Mouse (Mus musculus): ENCODE measurements around the gene Ndufaf5. TPM values are rescaled to one million over a fixed set of nuclear protein-coding genes. Genes with fewer than 3 reads are reported as not detected.
"Not testable (repeated sequence)": the region's sequence is repeated elsewhere in the genome, so short reads cannot be mapped to it uniquely, and the experiment has no call there.

Ndufaf5 gene
- 11.4 and 12.4 TPM in 2 replicates for polyA plus RNA-seq (2015; fragmentation: Nextera tagmentation; extraction: Ambion mirVana)

- H3K4me1 ChIP-seq (replicated peaks) = peaks cover 36% of the 10 kb centered on the region
- WGBS (ENCODE audit: insufficient replicate concordance) = under 1% methylated on average over 43 of the region's 43 CpGs
- H3K9ac ChIP-seq = peak within 1 kb of the TSS; percentile 80
- peak; percentile 99 for ATAC-seq (ENCODE audit: low read depth)
- H3K27me3 ChIP-seq = no peaks in the 10 kb centered on the region
- peak within 1 kb of the TSS; percentile 73 for H3K4me3 ChIP-seq (replicated peaks)
- H3K36me3 ChIP-seq = peaks cover 13% of the 10 kb centered on the region
- peak within 1 kb of the TSS; percentile 82 for H3K27ac ChIP-seq
- H3K9me3 ChIP-seq (replicated peaks) = no peaks in the 10 kb centered on the region
- DNase-seq = peak; percentile 90
- H3K4me2 ChIP-seq = peak within 1 kb of the TSS; percentile 90
Observed at GRCm38 (mm10) chr2:140170127-140170802, at the start of gene Ndufaf5, which contains the start of gene Esf1. TSS of gene Ndufaf5 (plus strand) at chr2:140170649. TSS of gene Esf1 (minus strand) at chr2:140170564.

- Histone ChIP-seq H3K4me1 (replicated peaks) (no peaks in the 10 kb centered on the region), H3K4me2 (no peak overlapping the region), H3K9me3 (replicated peaks) (no peaks in the 10 kb centered on the region), H3K4me3 (replicated peaks) (no peak overlapping the region), H3K9ac (no peak overlapping the region), H3K27me3 (no peaks in the 10 kb centered on the region), H3K27ac (no peak overlapping the region), H3K36me3 (peaks cover 73% of the 10 kb centered on the region)
- DNase-seq (no peak), ATAC-seq (ENCODE audit: low read depth) (no peak)
- WGBS (ENCODE audit: insufficient replicate concordance) = 73% methylated on average over 2 of the region's 2 CpGs
Observed at GRCm38 (mm10) chr2:140125516-140125915, 44.9 kb upstream of the Ndufaf5 start.

DNA sequence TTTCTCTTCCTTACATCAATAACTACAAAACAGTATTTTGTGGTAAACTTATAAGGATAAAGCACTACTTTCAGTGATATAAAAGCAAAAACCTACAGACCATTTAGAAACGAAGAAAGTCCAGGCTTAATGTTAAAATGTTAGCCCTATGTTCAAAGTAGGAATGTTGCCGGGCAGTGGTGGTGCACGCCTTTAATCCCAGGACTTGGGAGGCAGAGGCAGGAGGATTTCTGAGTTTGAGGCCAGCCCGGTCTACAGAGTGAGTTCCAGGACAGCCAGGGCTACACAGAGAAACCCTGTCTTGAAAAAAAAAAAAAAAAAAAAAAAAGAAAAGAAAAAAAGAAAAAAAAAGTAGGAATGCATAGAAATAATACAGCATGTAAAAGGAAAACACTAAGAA is 18.7 kb upstream of the Ndufaf5 start, which contains the start of gene Gm17374:
TSS of gene Gm17374 (plus strand) at position 301 of the 400 bp plus-strand sequence.
- 83% methylated on average over 4 of the region's 4 CpGs for WGBS (ENCODE audit: insufficient replicate concordance)
- not testable (repeated sequence) for H3K27ac ChIP-seq; H3K27me3 ChIP-seq; H3K4me3 ChIP-seq (replicated peaks); H3K4me1 ChIP-seq (replicated peaks); ATAC-seq (ENCODE audit: low read depth); H3K9me3 ChIP-seq (replicated peaks); H3K4me2 ChIP-seq; H3K9ac ChIP-seq; DNase-seq
- peaks cover 43% of the 10 kb centered on the region for H3K36me3 ChIP-seq

DNA sequence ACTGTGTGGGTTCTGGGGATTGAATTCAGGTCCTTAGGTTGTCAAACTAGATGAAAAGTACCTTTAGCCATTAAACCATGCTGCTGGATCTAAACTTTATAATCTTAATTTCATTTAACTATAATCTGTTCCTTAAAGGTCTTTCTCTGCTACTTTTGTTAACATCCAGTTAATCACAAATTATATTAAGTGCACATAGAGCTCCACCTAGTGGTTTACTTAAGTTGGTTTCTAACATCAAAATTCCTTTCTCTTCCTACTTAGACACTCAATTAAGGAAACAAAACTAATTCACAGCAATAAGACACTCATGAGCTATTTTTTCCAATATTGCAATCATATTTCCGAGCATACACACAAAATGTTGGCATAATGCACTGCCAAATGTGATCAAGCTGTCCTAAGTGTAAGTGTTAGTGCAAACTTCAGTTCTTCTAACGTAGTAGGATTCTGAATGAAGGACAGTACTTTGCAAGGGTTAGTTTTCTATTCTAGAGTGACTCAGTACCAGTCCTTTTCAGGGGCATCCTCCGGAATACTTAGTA is 11.2 kb upstream of the Ndufaf5 start:
- Histone ChIP-seq H3K27me3 (no peaks in the 10 kb centered on the region), H3K36me3 (peaks cover 43% of the 10 kb centered on the region), H3K27ac (no peak overlapping the region), H3K4me2 (no peak overlapping the region), H3K9ac (no peak overlapping the region), H3K9me3 (replicated peaks) (no peaks in the 10 kb centered on the region), H3K4me3 (replicated peaks) (no peak overlapping the region), H3K4me1 (replicated peaks) (peaks cover 13% of the 10 kb centered on the region)
- DNase-seq (no peak), ATAC-seq (ENCODE audit: low read depth) (no peak)
- 74% methylated on average over 3 of the region's 3 CpGs for WGBS (ENCODE audit: insufficient replicate concordance)

- H3K27ac ChIP-seq = peak overlapping the region; percentile 56
- H3K4me1 ChIP-seq (replicated peaks) = peaks cover 33% of the 10 kb centered on the region
- H3K4me3 ChIP-seq (replicated peaks) = no peak overlapping the region
- DNase-seq (peak; percentile 40), ATAC-seq (ENCODE audit: low read depth) (peak; percentile 99)
- peak overlapping the region; percentile 27; the same call in 1 of the 2 replicates for H3K9ac ChIP-seq
- 52% methylated on average over 5 of the region's 5 CpGs for WGBS (ENCODE audit: insufficient replicate concordance)
- H3K9me3 ChIP-seq (replicated peaks) = no peaks in the 10 kb centered on the region
- H3K27me3 ChIP-seq = no peaks in the 10 kb centered on the region
- H3K36me3 ChIP-seq = peaks cover 35% of the 10 kb centered on the region
- H3K4me2 ChIP-seq = peak overlapping the region; percentile 35
Observed at GRCm38 (mm10) chr2:140163351-140163854, 7.0 kb upstream of the Ndufaf5 start.

DNA sequence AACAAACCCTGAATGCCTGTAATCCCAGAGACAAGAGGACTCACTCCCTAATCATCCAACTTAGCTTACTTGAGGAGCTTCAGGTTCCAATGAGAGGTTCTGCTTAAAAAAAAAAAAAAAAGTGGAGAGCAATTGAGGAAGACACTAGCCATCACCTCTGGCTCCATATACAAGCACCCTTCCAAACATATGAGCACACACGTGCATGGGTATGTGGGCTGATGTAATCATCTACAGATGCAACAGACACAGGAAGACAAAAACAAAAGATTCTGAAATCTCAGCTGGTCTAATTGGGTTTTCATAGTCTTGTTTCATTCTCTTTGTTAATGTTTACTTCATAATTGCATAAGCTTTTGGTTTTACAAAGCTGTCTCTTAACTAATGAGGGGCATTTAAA is 1.4 kb upstream of the Ndufaf5 start:
- DNase-seq = no peak
- no peak for ATAC-seq (ENCODE audit: low read depth)
- no peak overlapping the region for H3K27ac ChIP-seq
- 0 out of 2 replicates have a peak overlapping the region, but pooled peaks have one; percentile 18 for H3K9ac ChIP-seq
- H3K36me3 ChIP-seq = peaks cover 19% of the 10 kb centered on the region
- H3K4me2 ChIP-seq = peak overlapping the region; percentile 90
- no peaks in the 10 kb centered on the region for H3K9me3 ChIP-seq (replicated peaks)
- peak overlapping the region; percentile 73 for H3K4me3 ChIP-seq (replicated peaks)
- H3K4me1 ChIP-seq (replicated peaks) = peaks cover 44% of the 10 kb centered on the region
- no peaks in the 10 kb centered on the region for H3K27me3 ChIP-seq
- WGBS (ENCODE audit: insufficient replicate concordance) = 48% methylated on average over 1 of the region's 1 CpGs

DNA sequence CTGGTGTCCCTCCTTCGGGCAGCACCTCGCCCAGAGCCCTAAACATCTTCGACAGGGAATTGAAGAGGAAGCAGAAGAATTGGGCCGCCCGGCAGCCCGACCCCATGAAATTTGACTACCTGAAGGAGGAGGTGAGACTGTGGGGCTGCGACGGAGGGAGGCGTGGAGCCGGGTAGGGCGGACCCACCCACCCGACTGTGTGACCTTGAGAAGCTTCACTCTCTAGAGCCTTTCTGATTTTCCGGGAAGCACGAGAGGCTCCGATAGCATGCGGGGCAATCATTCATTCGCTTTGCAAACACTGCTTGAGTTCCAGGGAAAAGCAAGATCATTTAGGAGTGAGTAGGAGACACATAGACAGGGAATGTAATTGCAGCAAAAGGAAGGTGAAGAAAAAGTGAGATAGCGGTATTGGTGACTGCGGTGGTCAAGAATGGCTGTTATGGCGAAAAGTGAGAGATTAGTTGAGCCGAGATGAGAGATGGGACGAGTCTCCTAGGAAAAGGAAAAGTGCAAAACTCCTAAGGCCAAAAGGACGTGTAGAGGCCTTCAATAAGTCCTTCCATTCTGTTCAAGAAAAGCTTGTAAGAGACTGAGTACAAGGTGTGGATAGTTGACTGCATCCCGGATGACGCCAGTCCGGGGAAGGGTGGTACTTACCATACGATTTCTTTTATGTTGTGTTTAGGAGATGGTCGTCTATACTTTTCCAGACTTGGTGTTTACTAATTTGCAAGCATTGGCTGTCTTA is 529 bp downstream of the Ndufaf5 start:
- DNase-seq (no peak), ATAC-seq (ENCODE audit: low read depth) (peak; percentile 83)
- Histone ChIP-seq H3K4me2 (peak overlapping the region; percentile 90), H3K36me3 (peaks cover 12% of the 10 kb centered on the region), H3K4me1 (replicated peaks) (peaks cover 35% of the 10 kb centered on the region), H3K27ac (peak overlapping the region; percentile 82), H3K9me3 (replicated peaks) (no peaks in the 10 kb centered on the region), H3K4me3 (replicated peaks) (peak overlapping the region; percentile 73), H3K27me3 (no peaks in the 10 kb centered on the region), H3K9ac (peak overlapping the region; percentile 80)
- WGBS (ENCODE audit: insufficient replicate concordance) = 3% methylated on average over 28 of the region's 28 CpGs

- not testable (repeated sequence) for ATAC-seq (ENCODE audit: low read depth); DNase-seq; H3K27me3 ChIP-seq; H3K9me3 ChIP-seq (replicated peaks); H3K4me3 ChIP-seq (replicated peaks); H3K9ac ChIP-seq; H3K4me2 ChIP-seq; H3K27ac ChIP-seq; H3K4me1 ChIP-seq (replicated peaks)
- H3K36me3 ChIP-seq = peaks cover 16% of the 10 kb centered on the region
- WGBS (ENCODE audit: insufficient replicate concordance) = 78% methylated on average over 3 of the region's 3 CpGs
Observed at GRCm38 (mm10) chr2:140185685-140186210, 15.3 kb downstream of the Ndufaf5 start.

DNA sequence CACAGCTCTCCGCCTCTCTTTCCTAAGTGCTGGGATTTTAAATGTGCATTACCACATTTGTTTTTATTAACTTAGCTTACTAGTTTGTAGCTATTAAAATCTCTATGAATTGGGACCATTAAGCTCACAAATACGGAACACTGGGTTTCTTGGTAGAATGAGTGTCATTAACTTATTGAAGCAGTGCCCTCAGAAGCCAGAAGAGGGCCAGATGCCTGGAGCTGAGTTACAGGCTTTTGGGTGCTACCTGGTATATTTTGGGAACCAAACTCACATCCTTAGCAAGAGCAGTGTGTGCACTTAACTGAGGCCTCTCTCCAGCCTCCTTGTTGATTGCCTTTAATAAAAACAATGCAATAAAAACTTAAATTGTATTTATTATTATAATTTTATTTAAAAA is 30.3 kb downstream of the Ndufaf5 start:
- H3K4me2 ChIP-seq = no peak overlapping the region
- no peaks in the 10 kb centered on the region for H3K27me3 ChIP-seq
- 63% methylated on average over 2 of the region's 2 CpGs for WGBS (ENCODE audit: insufficient replicate concordance)
- no peak overlapping the region for H3K9ac ChIP-seq
- no peaks in the 10 kb centered on the region for H3K4me1 ChIP-seq (replicated peaks)
- no peak overlapping the region for H3K4me3 ChIP-seq (replicated peaks)
- no peak for DNase-seq
- H3K36me3 ChIP-seq = peaks cover 22% of the 10 kb centered on the region
- H3K9me3 ChIP-seq (replicated peaks) = no peaks in the 10 kb centered on the region
- ATAC-seq (ENCODE audit: low read depth) = no peak
- H3K27ac ChIP-seq = no peak overlapping the region

- no peaks in the 10 kb centered on the region for H3K4me1 ChIP-seq (replicated peaks)
- peaks cover 19% of the 10 kb centered on the region for H3K36me3 ChIP-seq
- no peak overlapping the region for H3K4me3 ChIP-seq (replicated peaks)
- no peaks in the 10 kb centered on the region for H3K27me3 ChIP-seq
- 38% methylated on average over 5 of the region's 5 CpGs for WGBS (ENCODE audit: insufficient replicate concordance)
- no peak overlapping the region for H3K4me2 ChIP-seq
- H3K27ac ChIP-seq = no peak overlapping the region
- DNase-seq = no peak
- no peaks in the 10 kb centered on the region for H3K9me3 ChIP-seq (replicated peaks)
- no peak overlapping the region for H3K9ac ChIP-seq
- peak; percentile 69 for ATAC-seq (ENCODE audit: low read depth)
Observed at GRCm38 (mm10) chr2:140202573-140202972, 32.1 kb downstream of the Ndufaf5 start.

GRCm38 (mm10) chr2:140203756-140204155 is 33.3 kb downstream of the Ndufaf5 start:
- no peak overlapping the region for H3K27ac ChIP-seq
- DNase-seq (no peak), ATAC-seq (ENCODE audit: low read depth) (no peak)
- H3K9me3 ChIP-seq (replicated peaks) = no peaks in the 10 kb centered on the region
- 83% methylated on average over 7 of the region's 7 CpGs for WGBS (ENCODE audit: insufficient replicate concordance)
- no peaks in the 10 kb centered on the region for H3K27me3 ChIP-seq
- H3K36me3 ChIP-seq = peaks cover 14% of the 10 kb centered on the region
- no peak overlapping the region for H3K4me3 ChIP-seq (replicated peaks)
- H3K4me2 ChIP-seq = no peak overlapping the region
- no peak overlapping the region for H3K9ac ChIP-seq
- no peaks in the 10 kb centered on the region for H3K4me1 ChIP-seq (replicated peaks)

All from liver, embryonic 13.5 days (tissue).